Mouse (Mus musculus): ENCODE data around the gene Scpep1.
"Not testable (repeated sequence)": the region's sequence is repeated elsewhere in the genome, so short reads cannot be mapped to it uniquely, and the experiment has no call there.

The Scpep1 gene

GRCm38 (mm10) chr11:88955217-88955969 lies at the start of gene Scpep1:
Scpep1 (minus strand) TSS chr11:88955465.
- DNase-seq, result peak; percentile 96

DNA sequence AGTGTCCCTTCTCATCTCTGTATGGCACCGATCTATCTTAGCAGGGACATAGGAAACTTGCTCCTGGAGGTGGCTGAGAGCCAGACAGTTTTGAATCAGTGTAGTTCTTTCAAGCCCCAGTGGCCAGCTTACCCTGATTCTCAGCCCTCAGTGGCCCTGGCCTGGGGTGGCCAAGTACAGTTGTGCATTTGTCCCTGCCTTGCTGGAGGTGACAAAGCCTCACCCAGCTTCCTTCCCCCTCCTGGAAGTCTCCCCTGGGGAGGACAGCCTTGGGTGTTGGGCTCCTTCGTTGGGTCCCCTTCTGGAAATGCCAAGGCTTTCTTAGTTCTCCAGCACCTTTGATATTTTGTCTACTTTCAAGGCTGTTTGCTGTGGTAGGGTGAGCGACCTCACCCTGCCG lies 48.5 kb upstream of the Scpep1 start:
- no peak for DNase-seq

GRCm38 (mm10) chr11:89003078-89003477 lies 47.8 kb upstream of the Scpep1 start:
- no peak for DNase-seq

GRCm38 (mm10) chr11:89002621-89003020 lies 47.4 kb upstream of the Scpep1 start:
- no peak for DNase-seq

DNA sequence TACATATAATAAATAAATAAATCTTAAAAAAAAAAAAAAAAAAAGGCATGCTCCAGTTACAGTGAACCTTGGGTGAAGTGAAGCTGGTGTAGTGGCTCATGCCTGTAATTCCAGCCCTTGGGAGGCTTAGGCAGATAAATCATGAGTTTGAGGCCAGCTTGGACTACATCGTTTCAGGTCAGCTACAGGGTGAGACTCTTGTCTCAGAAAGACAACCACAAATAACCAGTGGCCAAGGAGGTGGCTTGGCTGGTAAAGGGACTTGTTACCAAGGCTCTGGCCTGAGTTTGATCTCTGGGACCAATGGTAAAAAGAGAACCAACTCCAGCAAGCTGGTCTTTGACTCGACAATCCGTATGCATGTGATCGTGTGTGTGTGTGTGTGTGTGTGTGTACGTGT lies 46.8 kb upstream of the Scpep1 start:
- no peak for DNase-seq

DNA sequence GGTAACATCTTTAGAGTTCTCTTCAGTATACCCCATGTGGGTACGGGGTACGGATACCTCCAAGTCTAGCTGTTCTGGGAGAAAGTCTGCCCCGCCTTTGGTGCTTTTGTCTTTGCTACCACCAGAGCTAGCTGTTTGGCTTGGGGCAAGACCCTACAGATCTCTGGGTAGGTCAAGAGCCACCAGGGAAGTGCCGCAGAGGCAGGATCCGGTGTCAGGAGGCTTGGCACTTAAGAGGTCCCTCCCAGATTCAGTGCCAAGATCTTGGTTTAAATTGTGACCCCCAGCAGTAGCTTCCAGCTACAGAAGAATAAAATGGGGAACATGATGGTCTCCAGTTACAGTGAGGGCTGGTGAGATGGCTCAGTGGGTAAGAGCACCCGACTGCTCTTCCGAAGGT lies 46.3 kb upstream of the Scpep1 start:
- DNase-seq, result no peak

DNA sequence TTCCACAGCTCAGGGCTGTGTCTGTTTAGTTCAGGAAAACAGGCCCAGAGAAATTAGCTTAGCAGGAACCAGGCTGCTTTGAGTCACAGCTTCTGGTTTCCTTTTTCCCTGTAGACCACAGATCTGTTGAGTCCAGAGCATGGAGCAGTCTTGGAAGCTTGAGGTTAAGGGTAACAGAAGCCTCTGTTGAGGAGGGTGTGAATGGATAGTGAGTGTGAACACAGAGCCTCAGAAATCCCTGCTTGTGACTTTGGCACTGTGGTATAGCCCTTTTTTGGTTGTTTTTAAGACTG lies 45.2 kb upstream of the Scpep1 start:
- no peak for DNase-seq

GRCm38 (mm10) chr11:88999723-89000526 lies 44.7 kb upstream of the Scpep1 start:
- DNase-seq, result no peak

DNA sequence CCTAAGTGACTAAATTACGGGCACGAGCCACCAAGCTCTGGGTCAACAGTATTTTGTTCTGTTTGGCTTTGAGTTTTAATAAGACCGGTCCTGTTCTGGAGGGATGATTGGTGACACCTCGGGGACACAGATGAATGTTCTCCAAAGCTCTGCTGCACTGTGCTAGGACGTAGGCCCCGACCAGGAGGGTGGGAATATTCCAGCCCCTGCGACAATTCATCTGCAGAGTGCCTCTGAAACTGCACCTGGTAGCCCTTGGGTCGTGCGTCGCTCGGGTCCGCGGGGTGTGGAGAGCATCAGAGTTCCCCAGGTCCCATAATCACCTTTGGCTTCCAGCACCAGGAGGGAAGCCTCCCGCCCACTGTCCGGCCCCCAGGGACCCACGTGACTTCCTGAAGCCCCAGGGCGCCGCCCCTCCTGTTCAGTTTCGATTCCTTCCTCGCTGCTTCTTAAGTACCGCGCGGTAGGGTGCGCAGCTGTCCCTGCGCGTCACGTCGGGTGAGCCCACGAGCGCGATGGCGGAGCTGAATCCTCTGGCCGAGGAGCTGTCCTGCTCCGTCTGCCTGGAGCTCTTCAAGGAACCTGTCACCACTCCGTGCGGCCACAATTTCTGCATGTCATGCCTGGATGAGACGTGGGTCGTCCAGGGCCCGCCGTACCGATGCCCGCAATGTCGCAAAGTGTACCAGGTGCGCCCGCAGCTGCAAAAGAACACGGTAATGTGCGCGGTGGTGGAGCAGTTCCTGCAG lies 43.9 kb upstream of the Scpep1 start, which contains the start of gene Trim25:
TSS of gene Trim25 (plus strand) at position 403 of the 749 bp plus-strand sequence.
- no peak for DNase-seq

- DNase-seq, result no peak
These were observed 43.1 kb upstream of the Scpep1 start for GRCm38 (mm10) chr11:88998406-88998805.

- DNase-seq, result not testable (repeated sequence)
These were observed 42.1 kb upstream of the Scpep1 start for GRCm38 (mm10) chr11:88997343-88997742.

GRCm38 (mm10) chr11:88996427-88996826 lies 41.2 kb upstream of the Scpep1 start:
- no peak for DNase-seq

DNA sequence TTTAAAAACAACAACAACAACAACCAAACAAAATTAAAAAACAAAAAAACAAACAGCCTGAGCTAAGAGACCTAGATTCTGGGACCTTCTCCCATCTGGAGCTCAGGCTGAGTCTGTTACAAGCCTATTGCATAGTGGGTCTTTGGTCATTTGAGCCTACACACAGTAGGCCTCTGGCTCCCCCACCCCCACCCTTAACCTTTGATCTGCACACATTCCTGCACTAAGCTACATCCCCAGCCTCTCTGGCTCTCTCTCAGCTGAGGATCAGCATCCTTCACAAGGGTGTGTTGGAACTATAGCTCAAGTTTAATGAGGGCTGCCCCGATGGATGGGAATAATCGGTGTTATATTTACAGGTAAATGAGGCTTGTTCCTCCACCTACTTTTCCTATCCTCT lies 40.4 kb upstream of the Scpep1 start:
- DNase-seq, result no peak

DNA sequence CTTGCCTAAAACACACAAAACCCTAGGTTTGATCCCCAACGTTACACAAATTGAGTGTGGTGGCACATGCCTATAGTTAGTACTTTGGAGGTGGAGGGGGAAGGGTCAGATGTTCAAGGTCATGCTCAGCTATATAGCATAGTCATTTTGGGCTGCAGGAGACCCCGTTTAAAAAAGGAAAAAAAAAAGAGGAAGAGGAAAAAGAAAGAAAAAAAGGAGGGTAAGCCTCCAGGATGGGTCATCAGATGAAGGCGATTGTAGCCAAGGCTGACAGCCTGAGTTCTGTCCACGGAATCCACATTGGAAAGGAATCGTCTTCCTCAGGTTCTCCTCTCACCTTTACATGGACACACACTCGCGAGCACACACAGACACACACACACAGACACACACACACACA lies 39.2 kb upstream of the Scpep1 start:
- no peak for DNase-seq

DNA sequence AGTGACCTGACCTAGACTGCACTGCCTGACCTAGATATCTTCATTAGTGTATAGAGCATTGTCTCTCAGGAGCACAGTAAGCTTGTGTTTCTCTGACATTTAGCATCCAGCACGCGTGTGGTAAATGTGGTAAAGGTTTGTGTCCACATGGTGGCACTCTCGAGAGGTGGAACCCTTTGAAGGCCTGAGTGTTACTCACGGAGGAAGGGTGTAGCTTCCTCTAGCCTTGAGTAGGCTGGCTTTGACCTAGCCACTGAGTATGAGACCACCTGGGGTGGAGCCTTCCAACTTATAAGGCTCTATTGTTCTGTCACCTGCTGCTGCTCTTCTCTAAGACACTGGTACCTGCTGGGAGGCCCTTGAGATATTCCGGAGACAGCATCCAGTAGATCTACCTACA lies 38.4 kb upstream of the Scpep1 start:
- no peak for DNase-seq

DNA sequence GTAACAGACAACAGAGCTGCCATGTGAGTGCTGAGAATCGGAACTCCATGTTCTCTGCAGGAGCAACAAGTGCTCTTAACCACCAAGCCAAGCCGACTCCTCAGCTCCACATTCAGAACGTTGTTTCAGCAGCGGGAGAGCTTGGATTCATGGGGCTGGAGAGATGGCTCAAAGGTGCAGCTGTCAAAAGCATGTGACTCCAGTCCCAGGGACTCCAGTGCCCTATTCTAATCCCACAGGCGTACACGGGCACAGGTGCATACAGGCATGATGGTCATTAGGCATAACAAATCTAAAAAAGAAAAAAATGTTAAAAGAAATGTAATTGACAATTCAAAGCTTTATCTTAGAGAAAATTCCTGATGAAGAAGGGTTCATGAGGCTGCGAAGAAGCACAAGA lies 37.9 kb upstream of the Scpep1 start:
- DNase-seq, result no peak

DNA sequence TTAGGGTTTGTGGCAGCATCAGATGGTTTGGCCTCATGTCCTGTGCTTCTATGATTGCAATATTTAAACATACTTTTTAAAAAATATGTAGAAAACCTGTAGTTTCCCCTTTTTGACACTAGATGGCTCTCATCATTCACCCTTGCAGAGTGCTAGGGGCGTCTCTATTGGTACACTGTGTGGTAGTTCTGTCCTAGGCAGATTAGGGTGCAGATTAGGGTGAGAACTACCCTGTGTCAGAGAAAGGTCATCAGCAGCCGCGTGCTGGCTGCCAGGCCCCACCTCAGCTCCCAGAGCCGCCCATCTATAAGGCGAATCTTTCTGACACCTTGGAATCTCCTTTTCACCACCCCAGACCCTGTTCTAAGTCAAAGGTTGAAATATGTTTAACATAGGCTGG lies 34.3 kb upstream of the Scpep1 start:
- DNase-seq, result no peak

GRCm38 (mm10) chr11:88988956-88989355 lies 33.7 kb upstream of the Scpep1 start:
- no peak for DNase-seq

GRCm38 (mm10) chr11:88986616-88987015 lies 31.4 kb upstream of the Scpep1 start:
- DNase-seq, result no peak

DNA sequence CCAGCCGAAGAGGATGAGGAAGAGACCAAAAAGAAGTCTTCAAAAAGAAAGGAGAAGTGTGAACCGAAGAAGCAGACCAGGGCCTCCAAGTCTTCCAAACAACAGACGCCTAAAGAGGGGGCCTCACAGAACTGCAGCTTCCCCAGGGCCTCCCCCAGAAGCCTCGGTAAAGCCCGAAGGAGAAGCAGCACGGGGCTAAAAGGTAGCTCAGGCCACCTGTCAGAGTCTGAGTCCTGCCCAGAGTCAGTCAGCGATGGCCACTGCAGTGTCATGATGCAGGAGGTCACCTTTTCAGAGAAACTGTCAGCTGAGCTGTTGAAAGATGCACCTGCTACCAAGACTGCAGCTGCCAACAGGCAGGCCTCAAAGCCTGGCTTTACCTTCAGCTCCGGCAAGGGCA lies 26.1 kb upstream of the Scpep1 start:
- no peak for DNase-seq

- no peak for DNase-seq
These were observed 21.9 kb upstream of the Scpep1 start for GRCm38 (mm10) chr11:88977188-88977587.

GRCm38 (mm10) chr11:88976320-88976719 lies 21.1 kb upstream of the Scpep1 start:
- no peak for DNase-seq

DNA sequence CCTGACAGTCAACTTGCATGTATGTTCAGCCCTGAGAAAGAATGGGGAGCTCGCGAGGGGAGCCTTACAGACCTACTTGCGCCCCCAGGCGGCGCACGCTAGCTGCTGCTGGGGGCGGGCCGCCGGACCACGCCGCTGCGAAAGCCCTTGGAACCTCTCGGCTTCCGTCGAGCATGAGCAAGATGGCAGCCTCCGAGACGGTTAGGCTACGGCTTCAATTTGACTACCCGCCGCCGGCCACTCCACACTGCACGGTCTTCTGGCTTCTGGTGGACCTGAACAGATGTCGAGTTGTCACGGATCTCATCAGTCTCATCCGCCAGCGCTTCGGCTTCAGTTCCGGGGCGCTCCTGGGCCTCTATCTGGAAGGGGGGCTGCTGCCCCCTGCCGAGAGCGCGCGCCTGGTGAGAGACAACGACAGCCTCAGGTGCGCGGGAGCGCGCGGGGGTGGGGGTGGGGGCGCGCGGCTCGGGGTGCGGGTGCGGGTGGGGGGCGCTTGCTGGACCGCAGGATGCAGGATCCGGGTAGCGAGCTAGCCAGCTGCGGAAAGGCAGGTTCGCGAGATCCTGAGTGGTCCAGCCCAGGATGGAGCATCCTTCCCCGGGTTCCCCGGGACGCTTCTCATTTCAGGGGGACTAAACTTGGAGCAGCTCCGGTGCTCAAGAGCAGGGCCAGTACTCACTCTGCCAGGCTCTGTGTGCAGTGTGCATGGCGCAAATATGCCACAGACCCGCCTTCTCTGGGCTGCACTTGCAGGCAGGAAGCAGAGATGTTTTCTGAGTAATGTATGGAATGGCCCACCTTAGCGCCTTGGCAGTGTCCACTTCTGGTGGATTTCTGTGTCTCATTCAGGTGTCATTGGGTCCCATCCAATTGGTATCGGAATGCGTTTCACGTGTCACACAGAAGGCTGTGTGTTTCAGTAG lies 18.8 kb upstream of the Scpep1 start:
- peak; percentile 92 for DNase-seq

All from cerebellum, adult 11 months (tissue).